Mouse (Mus musculus) myocyte (in vitro differentiated cells): ENCODE results near the gene Pip5k1a. TPM values are rescaled to one million over a fixed set of nuclear protein-coding genes. Genes with fewer than 3 reads are reported as not detected.
A peak's percentile ranks its signal among the peaks of the same experiment; 100 is the strongest.
"Not testable (repeated sequence)": the region's sequence is repeated elsewhere in the genome, so short reads cannot be mapped to it uniquely, and the experiment has no call there.

Experiments used
- H3K27me3 ChIP-seq: one replicate; pipeline ENCODE4 v1.6.1; 2011; ENCODE audit not compliant: control insufficient read depth, insufficient read depth, insufficient read length
- H3K36me3 ChIP-seq: one replicate; pipeline ENCODE4 v1.6.1; 2011; ENCODE audit not compliant: control insufficient read depth, insufficient read depth
- H3K4me2 ChIP-seq: one replicate; pipeline ENCODE4 v1.6.1; 2011; ENCODE audit warnings: low read depth, control low read depth
- H3K4me3 ChIP-seq: one replicate; pipeline ENCODE4 v1.5.1; 2011; ENCODE audit warnings: mild to moderate bottlenecking, control low read depth, moderate library complexity
- H3K79me2 ChIP-seq: one replicate; pipeline ENCODE4 v1.6.1; 2011; ENCODE audit not compliant: control insufficient read depth, insufficient read depth
- H3ac ChIP-seq: one replicate; pipeline ENCODE4 v1.6.1; 2011; ENCODE audit not compliant: control insufficient read depth, insufficient read length
- CEBPB ChIP-seq: IDR thresholded peaks from 2 replicates; pipeline ENCODE4 v1.6.1; 2011; ENCODE audit warnings: mild to moderate bottlenecking, moderate library complexity; ENCODE audit not compliant: poor library complexity, insufficient read depth, severe bottlenecking
- E2F4 ChIP-seq: IDR thresholded peaks from one replicate; pipeline ENCODE4 v1.6.1; 2011; ENCODE audit warnings: mild to moderate bottlenecking, control low read depth, moderate library complexity; ENCODE audit not compliant: insufficient read depth
- MAX ChIP-seq: IDR thresholded peaks from one replicate; pipeline ENCODE4 v1.6.1; 2011; ENCODE audit warnings: low read depth, mild to moderate bottlenecking, control low read depth
- MYOD1 ChIP-seq, 3 experiments: IDR thresholded peaks; one replicate each; pipeline ENCODE4 v1.6.1; 2011; ENCODE audit warnings: control low read depth in 2 of 3, low read depth in 2 of 3, mild to moderate bottlenecking in 2 of 3, moderate library complexity in 1 of 3; ENCODE audit not compliant: insufficient read length in 2 of 3, control insufficient read depth in 1 of 3
- MYOG ChIP-seq, 3 experiments: IDR thresholded peaks; one replicate each; pipeline ENCODE4 v1.6.1; 2011; ENCODE audit warnings: control low read depth in 2 of 3, low read depth in 2 of 3, mild to moderate bottlenecking in 2 of 3; ENCODE audit not compliant: insufficient read length in 2 of 3, control insufficient read depth in 1 of 3, insufficient read depth in 1 of 3
- POLR2A ChIP-seq: IDR thresholded peaks from one replicate; pipeline ENCODE4 v1.6.1; 2011; ENCODE audit warnings: low read depth, mild to moderate bottlenecking, control low read depth, moderate library complexity; ENCODE audit not compliant: insufficient read length
- POLR2AphosphoS2 ChIP-seq: IDR thresholded peaks from one replicate; pipeline ENCODE4 v1.6.1; 2011; ENCODE audit warnings: low read depth, control low read depth; ENCODE audit not compliant: insufficient read length
- REST ChIP-seq: IDR thresholded peaks from one replicate; pipeline ENCODE4 v1.6.1; 2011; ENCODE audit warnings: mild to moderate bottlenecking, control low read depth, moderate library complexity; ENCODE audit not compliant: insufficient read depth, insufficient read length
- SRF ChIP-seq: IDR thresholded peaks from one replicate; pipeline ENCODE4 v1.6.1; 2011; ENCODE audit warnings: low read depth; ENCODE audit not compliant: control insufficient read depth, insufficient read length
- TCF12 ChIP-seq: IDR thresholded peaks from one replicate; pipeline ENCODE4 v1.6.1; 2011; ENCODE audit warnings: mild to moderate bottlenecking, control low read depth; ENCODE audit not compliant: poor library complexity, insufficient read depth, severe bottlenecking
- TCF3 ChIP-seq: IDR thresholded peaks from one replicate; pipeline ENCODE4 v1.6.1; 2011; ENCODE audit warnings: low read depth, control low read depth; ENCODE audit not compliant: insufficient read length
- USF1 ChIP-seq: IDR thresholded peaks from one replicate; pipeline ENCODE4 v1.6.1; 2011; ENCODE audit warnings: low read depth, mild to moderate bottlenecking, control low read depth, moderate library complexity
- polyA plus RNA-seq: library from polyadenylated mRNA; unstranded; fragments of >200 nt; fragmentation: generic; extraction: Trizol; gene quantifications from one replicate; pipeline ENCODE4 v1.2.1, GENCODE M21; 2012; ENCODE audit warnings: missing spikeins

The Pip5k1a gene
- polyA plus RNA-seq, 1 experiment, result 27.3 TPM

DNA sequence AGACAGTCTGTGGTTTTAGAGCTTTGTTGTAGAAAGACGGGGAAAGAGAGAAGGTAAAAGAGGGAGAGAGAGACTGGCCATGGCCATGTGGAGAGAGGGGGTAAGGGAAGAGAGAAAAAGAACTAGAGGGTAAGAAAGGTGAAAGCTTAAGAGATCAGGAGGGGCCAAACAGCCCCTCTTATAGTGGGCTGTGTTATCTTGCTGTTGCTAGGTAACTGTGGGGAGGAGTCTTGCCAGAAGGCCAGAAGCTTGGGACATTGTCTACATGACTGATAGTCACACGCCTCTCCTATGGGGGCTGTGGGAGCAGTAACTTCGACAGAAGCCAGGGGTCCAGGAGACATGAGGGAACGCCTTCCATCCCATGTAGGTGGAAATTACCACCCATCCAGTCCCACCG, 81.5 kb downstream of the Pip5k1a start:
- Histone ChIP-seq H3K4me2 (no peak overlapping the region), H3K36me3 (no peaks in the 10 kb centered on the region), H3K79me2 (no peaks in the 10 kb centered on the region), H3K4me3 (no peak overlapping the region), H3ac (no peak overlapping the region), H3K27me3 (no peaks in the 10 kb centered on the region)
- no peak for TF ChIP-seq REST
- no peak for TF ChIP-seq POLR2AphosphoS2
- TF ChIP-seq TCF3, result no peak
- no peak for TF ChIP-seq MYOG (IDR thresholded peaks at IDR 0.05; ENCODE audit: control insufficient read depth in 1 of 3, insufficient read depth in 1 of 3, insufficient read length in 2 of 3, low read depth in 2 of 3)
- TF ChIP-seq TCF12, result no peak
- TF ChIP-seq SRF, result no peak
- TF ChIP-seq CEBPB, result no peak
- no peak for TF ChIP-seq MYOD1 (IDR thresholded peaks at IDR 0.05; ENCODE audit: control insufficient read depth in 1 of 3, insufficient read length in 2 of 3, low read depth in 2 of 3)
- no peak for TF ChIP-seq MAX
- no peak for TF ChIP-seq E2F4

DNA sequence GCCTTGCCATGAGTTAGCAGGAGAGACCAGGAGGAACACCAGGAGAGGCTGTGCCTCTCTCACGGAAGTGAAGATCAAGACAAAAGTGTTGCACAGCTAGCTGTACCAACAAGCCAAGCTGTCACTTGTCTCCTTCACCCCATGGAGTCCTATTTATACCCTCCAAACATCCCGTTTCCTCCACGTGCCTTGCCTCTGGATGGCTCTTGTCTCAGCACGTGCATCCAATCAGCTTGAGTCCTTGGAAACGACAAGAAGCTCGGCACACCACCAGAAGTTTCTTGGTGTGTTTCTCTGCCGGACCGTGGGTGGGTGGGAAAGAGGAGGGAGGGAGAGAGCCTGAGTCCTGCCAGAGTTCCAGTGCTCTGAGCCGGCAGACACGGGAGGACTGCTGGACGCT, 82.2 kb downstream of the Pip5k1a start:
- no peaks in the 10 kb centered on the region for H3K79me2 ChIP-seq
- TF ChIP-seq POLR2A (no peak), REST (no peak), MAX (no peak), TCF3 (no peak), TCF12 (no peak), MYOG (IDR thresholded peaks at IDR 0.05; ENCODE audit: control insufficient read depth in 1 of 3, insufficient read depth in 1 of 3, insufficient read length in 2 of 3, low read depth in 2 of 3) (no peak), POLR2AphosphoS2 (no peak), E2F4 (no peak), SRF (no peak)
- no peak overlapping the region for H3K4me2 ChIP-seq
- H3ac ChIP-seq, result no peak overlapping the region
- no peaks in the 10 kb centered on the region for H3K36me3 ChIP-seq
- no peak overlapping the region for H3K4me3 ChIP-seq
- H3K27me3 ChIP-seq, result no peaks in the 10 kb centered on the region

DNA sequence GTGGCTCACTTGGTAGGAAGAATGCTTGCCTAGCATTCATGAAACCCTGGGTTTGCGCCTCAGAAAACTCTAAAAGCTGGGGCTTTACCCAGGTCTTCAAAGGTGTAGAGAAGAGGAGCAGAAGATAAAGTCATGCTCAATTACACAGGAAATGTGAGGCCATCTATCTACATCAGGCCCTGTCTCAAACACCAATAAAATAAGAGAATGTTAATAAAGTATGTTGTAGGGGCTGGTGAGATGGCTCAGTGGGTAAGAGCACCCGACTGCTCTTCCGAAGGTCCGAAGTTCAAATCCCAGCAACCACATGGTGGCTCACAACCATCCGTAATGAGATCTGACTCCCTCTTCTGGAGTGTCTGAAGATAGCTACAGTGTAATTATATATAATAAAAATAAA, 85.8 kb downstream of the Pip5k1a start:
- H3K4me2 ChIP-seq, H3K4me3 ChIP-seq, H3ac ChIP-seq: not testable (repeated sequence)

DNA sequence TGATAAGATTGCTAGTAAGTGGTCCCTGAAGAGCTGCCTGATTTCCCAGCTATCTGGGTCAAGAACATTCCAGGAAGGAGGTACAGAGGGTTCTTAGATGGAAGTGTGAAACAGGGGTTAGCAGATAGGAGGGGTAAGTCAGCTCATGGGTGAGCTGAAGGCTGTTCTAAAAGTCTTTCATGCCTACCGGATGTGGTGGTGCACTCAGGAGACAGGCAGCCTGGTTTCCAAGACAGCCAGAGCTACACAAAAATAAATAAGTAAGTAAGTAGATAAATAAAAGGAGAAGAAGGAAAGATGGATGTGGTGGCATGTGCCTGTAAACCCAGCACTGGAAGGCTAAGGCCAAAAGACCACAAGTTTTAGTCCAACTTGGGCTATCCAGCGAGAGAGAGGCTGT, 88.0 kb downstream of the Pip5k1a start:
- H3K36me3 ChIP-seq, result no peaks in the 10 kb centered on the region
- H3K27me3 ChIP-seq, result no peaks in the 10 kb centered on the region
- no peak overlapping the region for H3ac ChIP-seq
- H3K79me2 ChIP-seq, result peaks cover under 1% of the 10 kb centered on the region
- no peak overlapping the region for H3K4me2 ChIP-seq
- TF ChIP-seq REST (no peak), TCF3 (no peak), CEBPB (no peak), POLR2A (no peak), SRF (no peak)
- no peak overlapping the region for H3K4me3 ChIP-seq

More for the DNA sequence above, 85.8 kb downstream of the Pip5k1a start:
- not testable (repeated sequence) for H3K79me2 ChIP-seq, H3K36me3 ChIP-seq, H3K27me3 ChIP-seq

DNA sequence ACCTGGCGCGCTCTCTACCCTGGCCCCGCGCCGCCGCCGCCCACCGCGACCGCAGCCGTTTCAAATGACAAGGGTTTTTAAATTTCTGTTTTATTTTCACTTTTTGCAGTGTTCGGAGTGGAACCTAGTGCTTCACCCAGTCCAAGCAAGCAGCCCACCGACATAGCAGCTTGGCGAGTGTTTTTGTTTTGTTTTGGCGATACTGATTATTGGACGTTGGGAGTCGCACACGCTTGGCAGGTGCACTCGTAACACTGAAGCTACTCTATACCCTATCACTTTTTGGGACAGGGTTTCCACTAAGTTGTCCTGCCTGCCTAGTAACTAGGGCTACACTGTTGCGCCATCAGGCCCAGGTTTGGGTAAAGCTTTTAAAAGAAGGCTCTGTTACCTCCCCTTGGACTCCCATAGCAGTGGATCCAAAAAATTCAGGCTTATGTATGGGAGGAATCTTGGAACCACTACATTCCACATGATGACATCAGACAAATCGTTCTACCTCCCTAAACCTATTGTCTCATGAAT, 90.1 kb downstream of the Pip5k1a start:
- Histone ChIP-seq H3ac (peak overlapping the region; percentile 24), H3K4me3 (peak overlapping the region; percentile 58), H3K36me3 (no peaks in the 10 kb centered on the region), H3K27me3 (no peaks in the 10 kb centered on the region), H3K79me2 (peaks cover 6% of the 10 kb centered on the region), H3K4me2 (peak overlapping the region; percentile 87)
- TF ChIP-seq CEBPB, result no peak
- TF ChIP-seq REST, result no peak
- no peak for TF ChIP-seq TCF3
- no peak for TF ChIP-seq USF1
- no peak for TF ChIP-seq POLR2A
- no peak for TF ChIP-seq TCF12
- TF ChIP-seq E2F4, result no peak
- TF ChIP-seq MYOD1 (IDR thresholded peaks at IDR 0.05; ENCODE audit: control insufficient read depth in 1 of 3, insufficient read length in 2 of 3, low read depth in 2 of 3), result no peak
- no peak for TF ChIP-seq MYOG (IDR thresholded peaks at IDR 0.05; ENCODE audit: control insufficient read depth in 1 of 3, insufficient read depth in 1 of 3, insufficient read length in 2 of 3, low read depth in 2 of 3)
- no peak for TF ChIP-seq MAX
- no peak for TF ChIP-seq POLR2AphosphoS2
- no peak for TF ChIP-seq SRF
